Mouse (Mus musculus) Patski (cell line): ENCODE data around the gene Rab11b. TPM values are rescaled to one million over a fixed set of nuclear protein-coding genes. Genes with fewer than 3 reads are reported as not detected.
A peak's percentile ranks its signal among the peaks of the same experiment; 100 is the strongest.

Source experiments
- ATAC-seq: fragments of 100-300 bp; one replicate; pipeline ENCODE4 v1.8.0; 2021
- CTCF ChIA-PET: fragments of 350-600 bp; sonication (Branson Sonifier 250); formaldehyde crosslinking; loops from one replicate; lab custom pipeline; 2022; ENCODE audit warnings: inconsistent platforms; lab: Charles Lee
- POLR2A ChIA-PET: fragments of 350-600 bp; sonication (Branson Sonifier 250); formaldehyde crosslinking; loops from one replicate; lab custom pipeline; 2022; ENCODE audit warnings: antibody characterized with exemption, inconsistent platforms; lab: Charles Lee
- DNase-seq: peaks from one replicate; pipeline ENCODE4 v3.0.0-alpha.2; 2011; ENCODE audit warnings: low read depth, low spot score
- H3K27me3 ChIP-seq: fragments of 371-371 bp; one replicate; pipeline ENCODE4 v1.5.1; 2021
- CTCF ChIP-seq: fragments of 100-300 bp; IDR thresholded peaks from one replicate; pipeline ENCODE4 v1.5.1; 2021
- in situ Hi-C: fragments of 300-500 bp; cut with MboI; formaldehyde crosslinking; loops from 3 replicates; pipeline ENCODE4 v1.11.1; 2018; ENCODE audit warnings: low pct_unique_long_range_greater_than_20kb, mixed read lengths
- polyA plus RNA-seq: library from polyadenylated mRNA; unstranded; gene quantifications from one replicate; pipeline ENCODE4 v1.2.3, GENCODE M21; 2021

The Rab11b gene
- polyA plus RNA-seq, 1 experiment from 2014 or later = 222 TPM

GRCm38 (mm10) chr17:33773871-33774572 lies 13.7 kb upstream of the Rab11b start:
- CTCF ChIA-PET = interaction anchor here (1.1 kb wide), 1 partner anchor 13 kb away, joined by 5 read pairs; the partner anchor contains the start of gene Rab11b
- no peak for ATAC-seq
- POLR2A ChIA-PET = interaction anchor here (0.7 kb wide), 1 partner anchor 92 kb away, joined by 3 read pairs; no protein-coding TSS in a partner anchor
- no peak for TF ChIP-seq CTCF
- no peaks in the 10 kb centered on the region for H3K27me3 ChIP-seq
- DNase-seq = no peak
- in situ Hi-C loops = no loop called here

- ChIA-PET POLR2A (interaction anchor here (0.7 kb wide), 1 partner anchor 92 kb away, joined by 3 read pairs; no protein-coding TSS in a partner anchor), CTCF (no interaction called here)
- no peak for TF ChIP-seq CTCF
- no peak for DNase-seq
- no peaks in the 10 kb centered on the region for H3K27me3 ChIP-seq
- in situ Hi-C loops = no loop called here
- no peak for ATAC-seq
Observed at GRCm38 (mm10) chr17:33773426-33773825, 13.1 kb upstream of the Rab11b start.

DNA sequence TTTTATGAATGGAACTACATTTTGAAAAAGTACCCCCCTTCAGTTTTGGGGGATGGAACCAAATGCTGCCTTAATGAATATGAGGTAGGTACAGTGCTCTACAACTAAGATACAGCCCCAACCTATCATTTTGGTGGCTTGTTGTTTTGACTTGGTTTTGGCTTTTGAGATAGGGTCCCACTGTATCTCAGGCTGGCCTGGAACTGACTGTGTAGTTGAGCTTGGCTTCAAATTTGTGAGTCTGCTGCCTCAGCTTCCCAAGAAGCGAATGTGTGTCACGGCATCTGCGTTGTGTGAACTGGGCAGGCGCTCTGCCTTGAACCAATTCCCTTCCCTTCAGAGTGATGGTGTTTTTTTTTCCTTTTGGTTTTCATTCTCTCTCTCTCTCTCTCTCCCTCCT lies 11.3 kb upstream of the Rab11b start:
- no peak for TF ChIP-seq CTCF
- H3K27me3 ChIP-seq = no peaks in the 10 kb centered on the region
- ATAC-seq (no peak), DNase-seq (no peak)
- in situ Hi-C loops = no loop called here
- ChIA-PET CTCF (interaction anchor here (1.0 kb wide), 1 partner anchor 11 kb away, joined by 3 read pairs; no protein-coding TSS in a partner anchor), POLR2A (interaction anchor here (0.7 kb wide), 1 partner anchor 26 kb away, joined by 3 read pairs; no protein-coding TSS in a partner anchor)

DNA sequence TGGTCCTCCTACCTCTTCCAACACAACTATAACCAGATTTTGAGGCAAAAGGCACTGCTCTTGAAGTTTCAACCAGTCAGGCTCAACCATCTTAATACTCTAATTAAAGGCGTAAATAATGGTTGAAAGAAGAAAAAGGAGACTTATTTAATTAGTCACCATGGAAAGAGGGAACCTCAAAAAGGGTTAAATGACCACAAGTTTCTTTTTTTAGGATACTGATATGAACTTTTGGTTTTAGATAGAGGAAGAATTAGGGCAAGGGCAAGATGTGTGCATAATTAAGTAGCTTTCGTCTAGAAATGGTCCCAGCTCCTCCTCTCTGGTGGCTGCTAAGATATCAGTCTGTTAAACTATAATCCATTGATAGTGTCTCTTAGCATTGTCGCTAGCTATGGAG lies 6.1 kb upstream of the Rab11b start:
- no peak for DNase-seq
- ChIA-PET POLR2A (no interaction called here), CTCF (no interaction called here)
- no peak for TF ChIP-seq CTCF
- in situ Hi-C loops = no loop called here
- H3K27me3 ChIP-seq = no peaks in the 10 kb centered on the region
- no peak for ATAC-seq

DNA sequence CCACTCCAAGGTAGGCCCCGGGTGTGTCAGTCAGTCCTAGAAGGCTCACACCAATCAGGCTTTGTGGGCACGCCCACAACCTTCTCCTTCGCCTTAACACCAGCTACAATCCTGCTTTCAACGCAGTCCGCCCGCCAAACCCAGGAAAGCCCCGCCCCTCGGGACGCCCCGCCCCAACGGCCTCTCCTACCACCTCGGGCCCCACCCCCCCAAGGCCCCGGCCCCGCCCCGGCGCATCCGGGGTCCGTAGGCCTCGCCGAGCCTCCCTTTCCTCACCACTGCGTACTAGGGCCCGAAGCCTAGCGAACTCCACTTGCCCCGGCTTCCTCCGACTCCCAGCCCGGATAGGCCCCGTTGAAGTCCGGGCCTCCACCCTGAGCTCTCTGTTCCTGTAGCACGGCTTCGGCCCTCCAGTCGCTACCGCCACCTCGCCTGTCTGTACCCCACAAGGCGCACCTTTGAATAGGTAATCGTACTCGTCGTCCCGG lies 519 bp downstream of the Rab11b start:
- POLR2A ChIA-PET = interaction anchor here (1.6 to 1.9 kb wide), 2 partner anchors 23 to 25 kb away, joined by 4 to 7 read pairs; partner anchors contain the start of gene Angptl4
- in situ Hi-C loops = no loop called here
- CTCF ChIA-PET = interaction anchor here (1.3 to 2.1 kb wide), 2 partner anchors 19 to 23 kb away, joined by 4 to 14 read pairs; no protein-coding TSS in a partner anchor
- peak; percentile 24 for ATAC-seq
- TF ChIP-seq CTCF = no peak
- no peak for DNase-seq
- H3K27me3 ChIP-seq = no peaks in the 10 kb centered on the region

GRCm38 (mm10) chr17:33757231-33757630 lies 3.1 kb downstream of the Rab11b start:
- in situ Hi-C loops = no loop called here
- TF ChIP-seq CTCF = no peak
- ChIA-PET POLR2A (no interaction called here), CTCF (interaction anchor here (1.8 to 1.9 kb wide), 2 partner anchors 22 to 25 kb away, joined by 5 to 6 read pairs; partner anchors contain the start of gene Angptl4)
- DNase-seq (no peak), ATAC-seq (no peak)
- no peaks in the 10 kb centered on the region for H3K27me3 ChIP-seq

- ChIA-PET CTCF (interaction anchor here (1.2 kb wide), 1 partner anchor 36 kb away, joined by 3 read pairs; no protein-coding TSS in a partner anchor), POLR2A (no interaction called here)
- H3K27me3 ChIP-seq = no peaks in the 10 kb centered on the region
- in situ Hi-C loops = no loop called here
- no peak for TF ChIP-seq CTCF
- no peak for ATAC-seq
- DNase-seq = no peak
Observed at GRCm38 (mm10) chr17:33756108-33756790, 4.1 kb downstream of the Rab11b start.

DNA sequence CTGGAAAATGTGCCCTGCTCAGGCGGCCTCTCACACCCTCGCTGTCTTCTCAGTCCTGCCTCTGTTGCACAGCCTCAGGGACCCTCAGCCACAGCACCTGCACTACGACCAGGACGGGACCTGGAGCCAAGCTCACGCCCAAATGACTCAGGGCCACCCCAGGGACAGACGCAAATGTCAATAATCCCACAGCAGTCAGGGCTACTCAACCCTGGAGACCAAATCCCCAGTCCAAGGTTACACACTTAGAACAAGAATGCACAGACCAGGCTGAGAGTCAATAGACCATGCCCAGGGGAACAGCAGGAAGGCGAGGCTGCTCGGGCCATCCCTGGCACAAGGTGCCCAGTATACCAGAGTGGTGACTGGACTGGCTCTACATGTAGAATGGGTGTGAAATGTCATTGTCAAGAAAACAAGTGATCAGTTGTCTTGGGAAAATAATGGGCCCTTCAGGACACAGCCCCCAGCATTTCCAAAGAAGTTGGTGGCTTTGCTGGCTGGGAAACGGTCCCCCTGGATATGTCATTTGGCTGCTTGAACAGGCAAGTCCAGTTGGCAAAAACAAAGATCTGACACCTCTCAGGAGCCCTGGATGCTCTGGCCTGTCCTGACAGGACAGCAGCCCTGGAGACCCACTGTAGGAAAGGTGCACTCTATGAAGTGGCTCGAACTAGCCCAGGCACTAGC lies 4.8 kb downstream of the Rab11b start:
- TF ChIP-seq CTCF = no peak
- ATAC-seq (peak; percentile 34), DNase-seq (peak; percentile 66)
- no peaks in the 10 kb centered on the region for H3K27me3 ChIP-seq
- ChIA-PET POLR2A (interaction anchor here (1.0 kb wide), 1 partner anchor 27 kb away, joined by 3 read pairs; no protein-coding TSS in a partner anchor), CTCF (interaction anchor here (0.7 to 1.2 kb wide), 3 partner anchors 24 to 56 kb away, joined by 3 to 4 read pairs (median 3); no protein-coding TSS in a partner anchor)
- in situ Hi-C loops = no loop called here

GRCm38 (mm10) chr17:33754656-33755055 lies 5.7 kb downstream of the Rab11b start:
- ChIA-PET CTCF (interaction anchor here (0.7 to 0.9 kb wide), 2 partner anchors 25 to 57 kb away, joined by 3 to 4 read pairs; no protein-coding TSS in a partner anchor), POLR2A (interaction anchor here (1.0 kb wide), 1 partner anchor 28 kb away, joined by 3 read pairs; no protein-coding TSS in a partner anchor)
- ATAC-seq (no peak), DNase-seq (no peak)
- in situ Hi-C loops = no loop called here
- no peaks in the 10 kb centered on the region for H3K27me3 ChIP-seq
- TF ChIP-seq CTCF = no peak

DNA sequence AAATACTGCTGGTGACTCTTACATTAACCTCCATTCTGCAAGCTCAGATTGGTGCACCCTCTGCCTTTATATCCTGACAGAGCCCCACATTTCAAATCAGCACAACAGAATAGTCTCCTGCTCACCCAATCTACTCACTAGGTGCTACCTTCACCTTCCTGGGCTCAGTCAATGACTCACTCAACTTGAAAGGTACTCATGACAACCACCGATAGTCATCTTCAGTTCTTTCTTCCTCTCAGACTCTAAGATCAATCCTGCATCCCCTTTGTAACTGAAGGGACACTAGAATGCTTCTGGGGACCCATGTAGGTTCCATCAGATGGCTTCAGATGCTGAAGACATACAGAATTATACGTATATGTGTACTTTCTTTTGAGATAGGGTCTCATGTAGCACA lies 8.0 kb downstream of the Rab11b start:
- in situ Hi-C loops = no loop called here
- DNase-seq (no peak), ATAC-seq (no peak)
- TF ChIP-seq CTCF = no peak
- ChIA-PET CTCF (no interaction called here), POLR2A (interaction anchor here (0.6 kb wide), 1 partner anchor 67 kb away, joined by 6 read pairs; no protein-coding TSS in a partner anchor)
- H3K27me3 ChIP-seq = no peaks in the 10 kb centered on the region
